Mouse (Mus musculus) neural tube, embryonic 14.5 days (tissue): ENCODE measurements at regions not wholly inside any gene's neighbourhood (a gene's known extent, or its start where the extent isn't known, plus 50 kb on each side); places are given as distances from the start of the nearest gene placed in this dataset.

Experiments
- ATAC-seq: fragments of 200-750 bp; cut with Nextera tagmentation; 2 replicates; pipeline ENCODE4 v1.8.0; 2017; ENCODE audit warnings: low read depth, mild to moderate bottlenecking, moderate TSS enrichment, moderate library complexity
- H3K27ac ChIP-seq: fragments of 300-500 bp; sonication (generic); 2 replicates; pipeline ENCODE4 v1.5.1; 2014; ENCODE audit warnings: low read depth, mild to moderate bottlenecking, control low read depth, low read length, moderate library complexity, mixed read lengths
- H3K27me3 ChIP-seq: fragments of 300-500 bp; sonication (generic); 2 replicates; pipeline ENCODE4 v1.6.1; 2014; ENCODE audit warnings: low read length; ENCODE audit not compliant: control insufficient read depth, insufficient read depth
- H3K36me3 ChIP-seq: fragments of 300-500 bp; sonication (generic); 2 replicates; pipeline ENCODE4 v1.6.1; 2014; ENCODE audit warnings: low read length, mixed read lengths; ENCODE audit not compliant: control insufficient read depth, insufficient read depth
- H3K4me1 ChIP-seq: fragments of 300-500 bp; sonication (generic); 2 replicates; pipeline ENCODE4 v1.6.1; 2014; ENCODE audit warnings: low read length; ENCODE audit not compliant: control insufficient read depth, insufficient read depth
- H3K4me2 ChIP-seq: fragments of 300-500 bp; sonication (generic); 2 replicates; pipeline ENCODE4 v1.6.1; 2014; ENCODE audit warnings: mild to moderate bottlenecking, low read depth, low read length, control low read depth
- H3K4me3 ChIP-seq: fragments of 300-500 bp; sonication (generic); 2 replicates; pipeline ENCODE4 v1.5.1; 2014; ENCODE audit warnings: low read depth, low read length, control low read depth, mixed read lengths
- H3K9ac ChIP-seq: fragments of 300-500 bp; sonication (generic); replicated peaks from 2 replicates; pipeline ENCODE4 v1.6.1; 2014; ENCODE audit warnings: low read depth, mild to moderate bottlenecking, control low read depth, low read length, mixed read lengths
- H3K9me3 ChIP-seq: fragments of 300-500 bp; sonication (generic); 2 replicates; pipeline ENCODE4 v1.6.1; 2016; ENCODE audit warnings: low read length; ENCODE audit not compliant: control insufficient read depth
- WGBS: fragments of 180-500 bp; shearing (Covaris S2); extraction: QIAGEN DNeasy Blood & Tissue Kit; methylation state at CpG from one replicate; pipeline ENCODE4 v1.1.7; 2014; 5-methylcytosine and 5-hydroxymethylcytosine counted together

- ATAC-seq = no peak
- Histone ChIP-seq H3K9me3 (no peaks in the 10 kb centered on the region), H3K27ac (no peak overlapping the region), H3K27me3 (no peaks in the 10 kb centered on the region), H3K4me3 (no peak overlapping the region), H3K4me2 (no peak overlapping the region), H3K36me3 (no peaks in the 10 kb centered on the region), H3K9ac (no peak overlapping the region), H3K4me1 (no peaks in the 10 kb centered on the region)
- WGBS = 73% methylated on average over 9 of the region's 9 CpGs
Observed at GRCm38 (mm10) chr5:41061646-41062045, 646.3 kb downstream of the Rab28 start.

- H3K4me1 ChIP-seq = no peaks in the 10 kb centered on the region
- no peak overlapping the region for H3K4me3 ChIP-seq
- ATAC-seq = no peak
- H3K36me3 ChIP-seq = no peaks in the 10 kb centered on the region
- H3K9ac ChIP-seq = no peak overlapping the region
- H3K27ac ChIP-seq = no peak overlapping the region
- no peak overlapping the region for H3K4me2 ChIP-seq
- H3K9me3 ChIP-seq = no peaks in the 10 kb centered on the region
- H3K27me3 ChIP-seq = no peaks in the 10 kb centered on the region
- WGBS = 42% methylated on average over 3 of the region's 3 CpGs
Observed at GRCm38 (mm10) chr5:41061222-41061621, 646.7 kb downstream of the Rab28 start.

GRCm38 (mm10) chr5:41058015-41058414 is 649.9 kb downstream of the Rab28 start:
- Histone ChIP-seq H3K9ac (no peak overlapping the region), H3K4me3 (no peak overlapping the region), H3K9me3 (no peaks in the 10 kb centered on the region), H3K4me2 (no peak overlapping the region), H3K27ac (no peak overlapping the region), H3K27me3 (no peaks in the 10 kb centered on the region), H3K36me3 (no peaks in the 10 kb centered on the region), H3K4me1 (no peaks in the 10 kb centered on the region)
- ATAC-seq = no peak
- 85% methylated on average over 3 of the region's 3 CpGs for WGBS

- Histone ChIP-seq H3K4me1 (no peaks in the 10 kb centered on the region), H3K4me2 (no peak overlapping the region), H3K9me3 (no peaks in the 10 kb centered on the region), H3K4me3 (no peak overlapping the region), H3K9ac (no peak overlapping the region), H3K36me3 (no peaks in the 10 kb centered on the region), H3K27me3 (no peaks in the 10 kb centered on the region), H3K27ac (no peak overlapping the region)
- WGBS = 30% methylated on average over 4 of the region's 4 CpGs
- ATAC-seq = peak; percentile 64; the same call in 1 of the 2 replicates
Observed at GRCm38 (mm10) chr5:41051948-41052347, 656.0 kb downstream of the Rab28 start.

- Histone ChIP-seq H3K4me1 (no peaks in the 10 kb centered on the region), H3K27me3 (no peaks in the 10 kb centered on the region)
- ATAC-seq = peak; percentile 75
Observed at GRCm38 (mm10) chr5:41048515-41048914, 659.4 kb downstream of the Rab28 start.

GRCm38 (mm10) chr5:41045221-41045620 is 662.7 kb downstream of the Rab28 start:
- Histone ChIP-seq H3K9me3 (no peaks in the 10 kb centered on the region), H3K4me3 (no peak overlapping the region), H3K27ac (no peak overlapping the region), H3K4me1 (no peaks in the 10 kb centered on the region), H3K36me3 (no peaks in the 10 kb centered on the region), H3K27me3 (no peaks in the 10 kb centered on the region), H3K4me2 (no peak overlapping the region), H3K9ac (no peak overlapping the region)
- 87% methylated on average over 1 of the region's 1 CpGs for WGBS
- no peak for ATAC-seq

More at GRCm38 (mm10) chr5:41048515-41048914, 659.4 kb downstream of the Rab28 start:
- Histone ChIP-seq H3K4me2 (no peak overlapping the region), H3K9ac (no peak overlapping the region), H3K36me3 (no peaks in the 10 kb centered on the region), H3K4me3 (no peak overlapping the region), H3K27ac (no peak overlapping the region), H3K9me3 (no peaks in the 10 kb centered on the region)
- 5% methylated on average over 1 of the region's 1 CpGs for WGBS

- ATAC-seq = peak; percentile 90
- Histone ChIP-seq H3K4me2 (no peak overlapping the region), H3K9ac (no peak overlapping the region), H3K9me3 (no peaks in the 10 kb centered on the region), H3K4me1 (no peaks in the 10 kb centered on the region), H3K4me3 (no peak overlapping the region), H3K27me3 (no peaks in the 10 kb centered on the region), H3K27ac (no peak overlapping the region), H3K36me3 (no peaks in the 10 kb centered on the region)
Observed at GRCm38 (mm10) chr5:41044465-41044864, 663.5 kb downstream of the Rab28 start.

GRCm38 (mm10) chr5:41038790-41039189 is 669.2 kb downstream of the Rab28 start:
- H3K36me3 ChIP-seq = no peaks in the 10 kb centered on the region
- H3K9me3 ChIP-seq = no peaks in the 10 kb centered on the region
- no peak overlapping the region for H3K4me3 ChIP-seq
- H3K27ac ChIP-seq = no peak overlapping the region
- no peaks in the 10 kb centered on the region for H3K4me1 ChIP-seq
- no peak overlapping the region for H3K4me2 ChIP-seq
- WGBS = 86% methylated on average over 4 of the region's 4 CpGs
- ATAC-seq = no peak
- no peak overlapping the region for H3K9ac ChIP-seq
- no peaks in the 10 kb centered on the region for H3K27me3 ChIP-seq

GRCm38 (mm10) chr5:41006692-41007091 is 701.3 kb downstream of the Rab28 start:
- no peak overlapping the region for H3K4me2 ChIP-seq
- no peak overlapping the region for H3K27ac ChIP-seq
- no peaks in the 10 kb centered on the region for H3K27me3 ChIP-seq
- peak; percentile 34; the same call in 1 of the 2 replicates for ATAC-seq
- 69% methylated on average over 3 of the region's 3 CpGs for WGBS
- H3K4me1 ChIP-seq = no peaks in the 10 kb centered on the region
- H3K9ac ChIP-seq = no peak overlapping the region
- H3K4me3 ChIP-seq = no peak overlapping the region
- no peaks in the 10 kb centered on the region for H3K9me3 ChIP-seq
- H3K36me3 ChIP-seq = no peaks in the 10 kb centered on the region

GRCm38 (mm10) chr5:40986562-40986961 is 721.4 kb downstream of the Rab28 start:
- Histone ChIP-seq H3K27ac (no peak overlapping the region), H3K4me3 (no peak overlapping the region), H3K9me3 (no peaks in the 10 kb centered on the region), H3K27me3 (no peaks in the 10 kb centered on the region), H3K9ac (no peak overlapping the region), H3K36me3 (no peaks in the 10 kb centered on the region), H3K4me1 (no peaks in the 10 kb centered on the region), H3K4me2 (no peak overlapping the region)
- peak; percentile 71; the same call in 1 of the 2 replicates for ATAC-seq
- 51% methylated on average over 7 of the region's 7 CpGs for WGBS
